Mouse (Mus musculus) hematopoietic stem cell, adult 5-6 weeks (primary cell): ENCODE results near the gene Pitpna. TPM values are rescaled to one million over a fixed set of nuclear protein-coding genes. Genes with fewer than 3 reads are reported as not detected.

Experiments used
- ATAC-seq, 2 experiments: fragments of 125-278 bp in 1 of 2; replicated peaks in 1 of 2; 2 replicates each; pipeline ENCODE4 v1.8.0; 2016 to 2017; ENCODE audit warnings: inconsistent platforms in 2 of 2, mild to moderate bottlenecking in 2 of 2, moderate number of reproducible peaks in 2 of 2, low read depth in 1 of 2, moderate TSS enrichment in 1 of 2; ENCODE audit not compliant: low FRiP score in 2 of 2, poor library complexity in 2 of 2, severe bottlenecking in 2 of 2, insufficient read depth in 1 of 2, low TSS enrichment in 1 of 2
- total RNA-seq: library from RNA; stranded (forward); fragments of 172-1452, 232-1000 nt; gene quantifications from 2 replicates; pipeline ENCODE4 v1.2.3, GENCODE M21; 2017

Gene Pitpna
- total RNA-seq, 1 experiment from 2014 or later: 98.3 TPM

DNA sequence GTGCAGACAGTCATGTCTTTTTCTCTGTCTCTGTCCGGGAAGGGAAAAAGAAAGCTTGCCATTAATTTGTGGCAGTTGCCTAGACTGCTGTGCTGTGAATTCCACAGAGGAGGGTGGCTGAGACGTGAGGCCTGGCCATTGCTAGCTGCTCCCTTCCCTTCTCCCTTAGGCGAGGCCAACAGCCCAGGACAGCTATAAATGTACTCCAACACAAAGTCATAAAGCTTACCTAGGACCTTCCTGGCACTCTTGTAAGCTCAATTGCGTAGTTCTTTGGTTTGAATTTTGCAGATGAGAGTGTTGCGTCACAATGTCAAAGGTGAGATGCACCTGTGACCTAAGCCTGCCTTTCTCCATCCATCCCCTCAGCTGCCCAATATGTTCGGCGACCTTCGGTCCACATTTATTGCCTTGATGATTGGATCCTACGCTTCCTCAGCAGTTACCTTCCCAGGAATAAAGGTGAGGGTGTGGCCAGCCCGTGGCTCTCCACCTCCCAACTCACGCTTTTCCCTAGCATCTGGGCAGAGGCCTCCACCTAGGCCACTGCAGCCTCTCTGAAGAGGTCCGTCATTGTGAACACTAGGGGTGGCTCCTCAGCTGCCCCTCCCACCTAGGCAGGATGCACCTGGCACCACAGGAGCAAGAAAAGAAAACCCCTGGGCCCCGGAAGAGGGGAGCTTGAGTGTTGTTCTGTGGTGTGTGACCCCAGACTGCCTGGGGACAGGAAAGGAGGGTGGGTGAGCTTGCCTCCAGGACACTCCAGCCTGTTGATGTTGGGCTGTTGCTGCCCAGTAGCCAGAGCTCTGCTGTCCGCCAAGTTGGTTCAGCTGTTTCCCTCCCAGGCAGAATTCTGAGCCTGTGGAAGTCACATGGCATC is 27.1 kb upstream of the Pitpna start:
- peak; percentile 61 to 74 for ATAC-seq

DNA sequence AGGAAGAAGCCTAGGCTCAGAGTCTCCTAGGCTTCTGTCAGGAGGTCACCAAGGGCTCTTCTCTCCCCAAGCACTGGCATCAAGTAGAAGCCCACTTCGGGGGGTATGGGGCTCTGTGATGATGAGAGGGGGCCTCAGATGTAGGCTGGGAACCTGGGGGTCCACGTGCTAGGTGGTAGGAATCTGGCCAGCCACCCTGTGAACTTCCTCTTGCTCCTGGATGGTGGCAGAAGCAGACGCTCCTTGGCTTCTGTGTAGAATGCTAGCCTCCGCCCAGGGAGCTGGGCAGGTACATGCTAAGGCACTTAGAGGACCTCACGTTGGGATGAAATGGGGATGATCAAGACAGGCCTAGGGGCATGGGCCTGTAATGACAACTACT is 26.5 kb upstream of the Pitpna start:
- no peak for ATAC-seq

DNA sequence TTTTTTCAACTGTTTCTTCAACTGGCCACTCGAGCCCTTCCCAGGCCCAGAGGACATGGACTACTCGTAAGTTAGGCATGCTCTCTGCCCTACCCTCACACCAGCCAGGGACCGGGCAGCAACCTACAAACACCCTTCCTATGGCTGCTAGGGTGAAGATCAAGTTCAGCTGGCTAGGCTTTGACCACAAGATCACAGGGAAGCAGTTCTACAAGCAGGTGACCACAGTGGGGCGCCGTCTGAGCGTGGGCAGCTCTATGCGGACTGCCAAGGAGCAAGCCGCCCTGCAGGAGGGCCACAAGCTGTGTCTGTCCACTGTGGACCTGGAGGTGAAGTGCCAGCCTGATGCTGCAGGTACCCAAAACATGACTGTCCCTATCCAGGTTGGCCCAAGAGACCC is 25.1 kb upstream of the Pitpna start:
- ATAC-seq: no peak

DNA sequence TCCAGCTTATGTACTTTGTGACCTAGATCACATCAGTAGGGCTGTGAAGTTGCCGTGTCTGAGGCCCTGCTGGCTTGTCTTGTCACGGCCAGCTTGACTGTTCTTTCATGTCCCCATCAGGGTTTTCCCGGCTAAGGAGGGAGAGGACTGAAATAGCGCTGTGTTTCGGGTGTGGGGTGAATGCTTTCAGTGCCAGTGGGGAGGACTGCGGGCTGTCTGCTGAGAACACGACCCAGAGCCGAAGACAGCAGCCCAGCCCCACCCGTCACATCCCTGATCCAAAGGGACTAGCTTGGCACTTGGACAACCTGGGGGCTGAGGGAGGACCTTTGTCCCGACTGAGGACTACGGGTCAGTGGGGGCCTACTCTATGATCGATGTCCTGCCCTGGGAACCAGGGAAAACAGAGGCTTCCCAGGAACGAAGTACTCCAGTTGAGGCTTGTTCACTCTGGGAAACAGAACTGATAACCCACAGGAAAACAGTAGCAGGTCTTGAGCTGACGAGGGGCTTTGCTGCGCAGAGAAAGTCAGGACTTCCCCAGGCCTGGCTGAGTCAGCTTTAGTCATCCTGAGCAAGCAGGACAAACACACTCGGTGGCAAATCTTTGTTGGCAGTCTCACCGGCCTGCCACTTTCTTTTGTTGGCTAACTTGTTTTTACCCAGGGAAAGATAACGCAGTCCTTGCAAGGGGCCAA is 23.9 kb upstream of the Pitpna start:
- ATAC-seq: no peak

DNA sequence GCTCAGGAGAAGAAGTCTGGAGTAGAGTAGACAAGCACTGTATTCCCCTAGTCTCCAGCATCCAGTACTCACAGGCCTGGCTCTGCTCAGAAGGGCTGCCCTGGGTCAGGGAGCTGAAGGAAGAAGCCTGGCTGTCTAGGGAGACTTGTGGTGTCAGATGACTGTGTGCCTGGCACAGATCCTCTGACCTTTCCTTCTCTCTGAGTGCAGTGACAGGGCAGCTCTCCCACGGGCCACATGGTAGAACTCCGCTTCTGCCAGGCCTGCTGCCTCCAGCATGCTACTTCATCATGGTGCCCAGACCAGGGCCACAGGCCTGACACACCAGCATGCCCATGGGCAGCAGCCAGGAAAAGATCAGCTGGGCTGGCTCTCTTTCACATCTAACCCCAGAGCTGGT is 22.0 kb upstream of the Pitpna start:
- no peak for ATAC-seq

DNA sequence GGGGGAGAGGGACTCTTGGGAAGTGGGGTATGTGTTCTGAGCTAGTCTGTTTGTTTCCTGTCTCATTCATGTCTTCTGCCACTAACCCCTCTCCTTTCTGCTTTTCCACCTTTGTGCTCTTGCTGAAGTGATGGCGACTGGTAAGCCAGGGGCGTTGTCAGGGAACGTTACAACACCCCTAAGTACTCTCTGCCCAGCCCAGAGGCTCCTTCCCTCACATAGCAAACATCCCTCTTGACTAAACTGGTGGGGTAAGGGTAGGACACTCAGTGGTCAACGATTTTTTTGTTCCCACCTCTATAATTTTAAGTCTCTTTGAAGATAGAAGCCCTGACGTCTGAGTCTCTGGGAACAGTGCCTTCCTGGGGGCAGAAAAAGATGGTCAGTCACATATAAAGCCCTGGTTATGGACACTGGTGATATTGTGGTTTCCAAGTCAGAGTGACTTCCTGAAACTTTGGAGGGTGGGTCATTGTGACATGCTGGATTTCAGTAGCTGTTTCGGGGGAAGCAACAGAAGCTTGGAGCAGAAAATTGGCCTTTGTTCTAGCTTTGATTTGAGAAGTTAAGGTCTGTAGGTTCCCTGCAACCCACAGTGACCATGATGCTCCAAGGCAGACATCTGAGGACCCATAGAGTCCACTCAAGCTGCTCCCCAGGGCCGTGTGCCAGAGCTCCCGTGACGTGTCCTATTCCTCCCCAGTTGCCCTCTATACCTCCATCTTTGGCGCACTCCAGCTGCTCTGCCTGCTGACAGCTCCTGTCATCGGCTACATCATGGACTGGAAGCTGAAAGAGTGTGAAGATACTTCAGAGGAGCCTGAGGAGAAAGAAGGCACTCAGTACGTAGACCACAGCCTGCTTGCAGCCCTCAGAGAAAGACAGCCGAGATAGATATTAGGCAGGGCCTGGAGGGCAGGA is 21.4 kb upstream of the Pitpna start:
- ATAC-seq: no peak

DNA sequence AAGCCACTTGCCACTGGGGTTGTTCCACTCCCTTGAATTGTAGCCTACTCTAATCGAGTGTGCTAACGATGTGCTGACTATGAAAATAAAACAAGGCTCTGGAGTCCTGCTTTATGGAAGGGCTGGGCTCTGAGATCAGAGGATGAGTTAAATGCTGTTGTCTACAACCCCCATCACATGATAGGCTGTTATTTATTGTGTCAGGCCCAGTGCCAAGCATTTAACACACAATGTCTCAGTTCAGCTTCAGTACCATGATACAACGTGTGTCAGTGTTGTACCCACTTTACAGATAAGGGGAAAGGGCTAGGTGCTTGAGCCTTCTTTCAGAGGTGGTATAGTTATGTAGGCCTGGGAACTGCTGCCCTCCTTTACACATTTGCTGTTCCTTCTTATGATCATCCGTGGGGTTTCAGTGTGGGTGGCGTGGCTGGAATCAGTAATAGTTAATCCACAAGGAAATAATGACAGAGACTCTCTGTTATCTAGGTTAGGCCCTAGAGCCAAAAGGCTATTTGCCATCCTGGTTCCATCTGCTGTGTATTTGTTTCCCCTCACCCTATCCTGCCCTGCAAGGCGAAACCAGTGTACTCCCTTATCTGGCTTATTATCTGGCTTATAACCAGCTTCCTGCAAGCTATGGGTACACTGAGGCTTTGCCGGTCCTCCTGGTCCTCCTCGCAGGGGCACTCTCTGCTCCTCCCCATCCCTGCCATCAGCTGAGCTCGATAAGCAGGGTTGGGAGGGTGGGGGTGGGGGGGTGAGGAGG is 20.4 kb upstream of the Pitpna start:
- no peak for ATAC-seq

DNA sequence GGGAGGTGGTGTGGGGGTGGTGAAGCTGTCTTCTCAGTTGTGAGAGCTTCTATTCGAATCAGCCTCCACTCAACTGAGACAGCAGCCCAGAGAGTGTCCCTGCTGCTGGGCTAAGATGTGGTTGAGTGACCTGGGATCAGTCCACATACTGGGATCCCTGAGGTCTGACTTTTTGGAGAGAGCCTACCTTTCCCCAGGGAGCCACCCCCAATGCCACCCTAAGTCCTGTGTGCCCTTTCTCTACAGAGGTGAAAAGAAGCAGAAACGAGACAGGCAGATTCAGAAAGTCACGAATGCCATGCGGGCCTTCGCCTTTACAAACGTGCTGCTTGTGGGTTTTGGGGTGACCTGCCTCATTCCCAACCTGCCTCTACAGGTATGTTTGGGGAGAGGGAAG is 19.8 kb upstream of the Pitpna start:
- ATAC-seq: no peak

DNA sequence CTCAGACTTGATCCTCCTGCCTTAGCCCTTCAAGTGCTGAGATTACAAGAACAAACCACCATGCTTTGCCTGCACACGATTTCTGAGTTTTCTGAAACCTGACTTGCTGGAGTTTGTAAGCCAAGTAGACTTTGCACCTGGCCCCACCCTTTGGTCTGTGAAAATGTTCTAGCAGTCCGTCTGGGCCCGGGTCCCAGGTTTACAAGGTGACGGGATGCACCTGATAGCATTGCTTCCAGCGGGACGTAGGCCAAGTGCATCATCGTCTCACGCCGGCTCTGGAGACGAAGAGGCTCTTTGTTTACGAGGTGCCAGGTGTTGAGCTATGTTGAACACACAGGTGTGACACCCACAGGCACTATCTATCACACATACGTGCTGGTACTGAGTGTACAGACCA is 18.9 kb upstream of the Pitpna start:
- ATAC-seq: no peak

DNA sequence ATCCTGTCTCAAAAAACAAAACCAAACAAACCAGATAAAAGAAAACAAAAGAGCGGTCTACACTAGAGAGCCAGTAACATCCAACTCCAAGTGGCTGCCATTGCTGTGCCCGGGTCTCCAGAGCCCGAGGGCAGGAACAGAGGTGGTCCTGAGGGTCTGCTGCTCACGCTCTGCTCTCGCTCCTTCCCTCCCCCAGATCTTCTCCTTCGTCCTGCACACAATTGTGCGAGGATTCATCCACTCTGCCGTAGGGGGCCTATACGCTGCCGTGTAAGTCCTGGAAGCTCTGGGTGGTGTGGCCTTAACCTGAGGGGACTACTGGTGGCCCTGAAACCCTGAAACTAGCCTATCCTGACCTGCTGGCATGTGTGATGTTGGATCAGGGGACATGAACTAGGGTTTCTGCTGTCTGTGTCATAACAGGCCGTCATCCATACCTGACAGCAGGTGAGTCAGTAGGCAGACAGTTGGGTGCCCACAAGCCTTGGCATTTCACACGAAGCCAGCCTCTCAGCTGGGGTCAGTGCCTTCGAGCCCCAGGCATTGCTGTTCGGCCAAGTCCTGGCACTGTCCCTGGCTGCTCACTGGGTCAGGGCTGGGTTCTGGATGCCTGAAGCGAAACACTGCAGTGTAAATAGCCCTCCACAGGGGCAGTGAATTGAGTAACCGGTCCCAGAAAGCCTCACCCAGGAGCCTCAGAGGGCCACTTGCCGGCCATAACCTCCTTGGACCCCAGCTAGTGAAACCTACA is 17.3 kb upstream of the Pitpna start:
- ATAC-seq: no peak

DNA sequence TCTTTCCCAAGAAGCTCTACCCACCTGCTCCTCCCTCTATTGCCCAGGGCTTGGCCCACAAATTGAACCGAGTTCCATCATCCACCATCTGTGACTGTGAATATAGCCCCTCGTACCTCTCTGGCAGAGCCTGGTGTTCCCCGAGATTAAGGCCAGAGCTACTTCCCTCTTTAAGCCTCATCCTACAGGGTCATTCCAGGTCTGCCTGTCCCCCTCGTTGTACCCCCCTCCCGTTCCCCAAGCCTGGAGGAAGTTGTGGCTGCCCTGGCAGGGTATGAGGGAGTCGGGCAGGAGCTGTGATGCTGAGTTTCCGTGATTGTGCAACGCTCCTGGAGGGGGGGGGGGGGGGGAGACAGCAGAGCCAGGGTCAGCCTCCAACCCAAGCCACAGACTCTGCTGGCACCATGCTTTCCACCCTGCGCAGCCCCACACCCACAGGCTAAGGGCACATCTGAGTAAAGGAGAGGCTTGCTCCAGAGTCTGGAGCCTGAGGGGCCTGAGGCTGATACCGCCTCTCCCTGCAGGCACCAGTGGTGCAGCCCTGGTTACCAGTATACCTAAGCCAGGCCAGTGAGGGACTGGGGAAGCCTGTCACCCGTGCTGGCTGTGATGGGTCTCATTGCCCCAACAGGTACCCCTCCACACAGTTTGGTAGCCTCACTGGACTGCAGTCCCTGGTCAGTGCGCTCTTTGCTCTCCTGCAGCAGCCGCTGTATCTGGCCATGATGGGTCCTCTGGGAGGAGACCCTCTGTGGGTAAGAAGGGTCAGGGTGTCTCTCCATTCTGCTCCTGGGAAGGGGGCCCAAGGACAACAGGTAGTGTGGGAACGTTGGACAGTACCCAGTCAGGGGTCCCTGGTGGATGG is 16.5 kb upstream of the Pitpna start:
- ATAC-seq: peak; percentile 70

DNA sequence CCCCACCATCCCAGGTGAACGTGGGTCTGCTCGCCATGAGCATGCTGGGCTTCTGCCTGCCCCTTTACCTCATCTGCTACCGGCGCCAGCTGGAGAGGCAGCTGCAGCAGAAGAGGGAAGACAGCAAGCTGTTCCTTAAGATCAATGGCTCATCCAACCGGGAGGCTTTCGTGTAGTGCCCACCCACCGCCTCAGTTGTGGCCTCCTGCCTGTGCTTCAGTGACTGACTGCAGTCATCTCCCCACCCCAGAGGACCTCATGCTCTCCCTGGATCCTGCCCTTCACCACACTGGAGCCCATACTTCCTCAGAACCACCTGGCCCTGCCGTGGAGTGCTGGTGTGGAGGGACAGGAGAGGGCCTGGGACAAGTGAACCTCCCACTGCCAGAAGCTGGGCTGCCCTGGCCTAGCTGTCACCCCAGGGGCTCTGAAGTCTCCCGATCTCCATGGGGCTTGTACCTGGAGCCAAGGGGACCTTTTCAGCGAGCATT is 15.6 kb upstream of the Pitpna start:
- no peak for ATAC-seq

DNA sequence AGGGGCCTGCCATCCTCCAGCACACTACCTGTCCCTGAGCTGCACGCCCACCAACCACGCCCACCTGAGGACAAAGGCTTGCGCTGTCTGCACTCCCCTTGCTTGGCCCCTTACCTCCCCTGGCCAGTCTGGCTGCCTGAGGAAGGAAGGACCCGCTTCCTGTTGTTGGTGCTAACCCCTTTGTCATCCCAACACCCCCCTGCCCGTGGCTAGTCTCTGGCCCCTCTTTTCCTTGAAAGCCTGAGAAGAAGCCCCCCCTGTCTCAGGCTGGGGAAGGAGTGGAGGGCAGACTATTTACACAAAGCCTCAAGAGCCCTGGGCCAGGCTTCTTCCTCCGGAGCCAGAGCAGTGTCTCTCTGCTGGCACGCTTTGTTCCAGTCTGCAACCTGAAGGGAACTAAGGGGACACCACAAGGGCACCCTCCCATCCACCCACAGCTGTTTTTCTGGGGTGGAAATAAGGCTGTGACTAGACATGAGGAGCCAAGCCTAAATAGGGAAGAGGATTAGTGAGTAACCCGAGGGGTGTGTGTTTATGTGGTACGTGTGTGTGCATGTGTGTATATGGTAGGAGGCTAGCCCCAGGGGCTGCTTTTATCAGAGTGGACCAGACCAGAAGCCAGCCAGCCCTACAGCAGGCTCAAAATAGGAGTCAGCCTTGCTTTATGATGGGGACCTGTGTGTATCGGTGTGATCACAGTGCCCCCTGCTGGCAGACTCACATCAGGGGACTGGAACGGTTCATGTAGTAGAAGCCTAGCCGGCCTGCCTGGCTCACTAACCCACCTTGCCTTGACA is 14.8 kb upstream of the Pitpna start:
- ATAC-seq: peak; percentile 54 to 59

DNA sequence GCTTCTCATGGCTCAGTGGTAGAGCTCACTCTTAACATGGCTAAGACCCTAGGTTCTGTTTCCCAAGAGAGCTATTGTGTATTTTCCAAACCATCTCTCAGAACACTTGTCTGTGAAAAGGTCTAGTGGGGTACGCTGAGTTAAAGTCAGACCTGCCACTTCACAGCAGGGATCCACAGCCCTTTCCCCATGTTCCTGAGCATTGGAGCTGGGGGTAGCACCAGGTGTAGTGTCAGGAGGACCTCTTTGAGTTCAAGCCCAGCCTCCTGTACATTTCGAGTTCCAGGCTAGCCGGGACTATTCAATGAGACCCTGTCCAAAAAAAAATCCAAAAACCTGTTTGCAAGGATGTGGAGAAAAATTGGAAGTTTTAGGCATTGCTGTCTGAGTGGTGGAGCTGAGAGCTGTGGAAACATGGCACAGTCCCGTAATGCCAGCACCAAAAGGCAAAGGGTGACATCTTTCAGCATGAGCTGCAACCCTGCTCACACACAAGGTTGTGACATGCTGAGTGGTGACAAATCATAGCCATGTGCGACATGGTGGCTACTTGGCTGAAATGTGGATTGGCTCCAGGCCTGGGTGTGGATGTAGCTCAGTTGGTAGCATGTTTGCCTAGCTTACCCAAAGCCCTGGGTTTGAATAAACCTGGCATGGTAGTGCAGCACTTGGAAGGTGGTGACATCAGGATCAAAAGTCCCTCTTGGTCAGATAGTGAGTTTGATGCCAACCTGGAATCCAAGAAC is 13.3 kb upstream of the Pitpna start:
- no peak for ATAC-seq
